Mouse (Mus musculus) embryonic facial prominence, embryonic 10.5 days (tissue): Measurements from ENCODE around the gene Psmf1. TPM values are rescaled to one million over a fixed set of nuclear protein-coding genes. Genes with fewer than 3 reads are reported as not detected.

ENCODE experiments used
- DNase-seq: peaks from one replicate; pipeline ENCODE4 v3.0.0-alpha.2; 2017; ENCODE audit warnings: low spot score
- H3K27ac ChIP-seq: fragments of 300-500 bp; sonication (generic); replicated peaks from 2 replicates; pipeline ENCODE4 v1.5.1; 2016; ENCODE audit warnings: mild to moderate bottlenecking
- H3K27me3 ChIP-seq: fragments of 300-500 bp; sonication (generic); replicated peaks from 2 replicates; pipeline ENCODE4 v1.6.1; 2016; ENCODE audit warnings: low read depth, mild to moderate bottlenecking; ENCODE audit not compliant: poor library complexity, severe bottlenecking
- H3K36me3 ChIP-seq: fragments of 300-500 bp; sonication (generic); replicated peaks from 2 replicates; pipeline ENCODE4 v1.6.1; 2016; ENCODE audit warnings: mild to moderate bottlenecking, moderate library complexity
- H3K4me1 ChIP-seq: fragments of 300-500 bp; sonication (generic); 2 replicates; pipeline ENCODE4 v1.6.1; 2016
- H3K4me3 ChIP-seq: fragments of 300-500 bp; sonication (generic); 2 replicates; pipeline ENCODE4 v1.5.1; 2016; ENCODE audit warnings: mild to moderate bottlenecking, moderate library complexity
- H3K9me3 ChIP-seq: fragments of 300-500 bp; sonication (generic); 2 replicates; pipeline ENCODE4 v1.6.1; 2016; ENCODE audit warnings: mild to moderate bottlenecking
- WGBS: fragments of 180-500 bp; shearing (Covaris S2); methylation state at CpG from one replicate; pipeline ENCODE4 v1.1.7; 2016; 5-methylcytosine and 5-hydroxymethylcytosine counted together
- polyA plus RNA-seq: library from polyadenylated mRNA; unstranded; fragments of >200 nt; fragmentation: Nextera tagmentation; extraction: Ambion mirVana; gene quantifications from 2 replicates; pipeline ENCODE4 v1.2.1, GENCODE M21; 2016

The Psmf1 gene
- 53.7 and 58.9 TPM in 2 replicates for polyA plus RNA-seq

DNA sequence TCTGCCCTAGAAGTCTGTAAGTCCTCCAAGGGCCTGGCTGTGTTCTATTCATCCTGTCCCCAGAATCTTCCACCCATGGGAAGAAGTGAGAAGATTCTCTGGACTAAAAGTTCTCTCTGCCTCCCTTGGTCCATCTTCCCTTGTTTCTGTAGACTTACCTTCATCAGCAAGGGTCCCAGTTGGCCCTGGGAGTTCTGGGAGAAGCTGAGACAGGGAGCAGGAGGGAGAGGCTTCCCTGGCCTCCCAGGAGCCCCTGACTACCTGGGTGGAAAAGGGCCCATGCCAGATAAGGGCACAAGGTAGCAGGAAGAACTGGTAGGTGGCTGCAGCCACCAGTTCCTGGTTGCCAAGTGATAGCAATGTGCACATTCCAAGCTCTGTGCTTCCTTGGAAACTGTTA is at the start of gene Psmf1:
TSS of gene Psmf1 (minus strand) at position 342 of the 400 bp plus-strand sequence.
- no peak for DNase-seq
- Histone ChIP-seq H3K27ac (no peak within 1 kb of the TSS), H3K4me1 (peaks cover 29% of the 10 kb centered on the region), H3K4me3 (no peak within 1 kb of the TSS), H3K9me3 (no peaks in the 10 kb centered on the region), H3K36me3 (no peaks in the 10 kb centered on the region), H3K27me3 (peaks cover 23% of the 10 kb centered on the region; the same call in 1 of the 2 replicates)

DNA sequence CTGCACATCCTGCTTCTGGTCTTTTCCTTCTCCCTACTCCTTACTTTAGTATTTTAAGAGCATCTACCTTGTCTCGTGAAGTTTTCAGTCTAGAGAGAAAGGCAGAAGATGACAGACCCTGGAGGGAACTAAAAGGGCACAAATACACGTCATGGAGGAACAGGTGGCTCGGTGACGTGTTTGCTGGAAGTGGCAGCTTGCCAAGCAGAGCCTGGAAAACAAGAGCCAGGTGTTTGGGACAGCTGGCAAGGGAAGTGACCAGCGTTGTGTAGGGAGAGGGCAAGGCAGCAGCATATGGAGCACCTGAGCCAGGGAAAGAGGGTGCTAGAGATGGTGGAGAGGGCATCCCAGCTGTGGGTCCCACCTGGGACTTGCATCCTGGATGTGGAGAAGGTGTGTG is 47.2 kb upstream of the Psmf1 start:
- Histone ChIP-seq H3K4me3 (no peak overlapping the region), H3K36me3 (no peaks in the 10 kb centered on the region), H3K4me1 (peaks cover 18% of the 10 kb centered on the region), H3K27ac (no peak overlapping the region), H3K9me3 (peaks cover 7% of the 10 kb centered on the region; the same call in 1 of the 2 replicates), H3K27me3 (peaks cover 15% of the 10 kb centered on the region; the same call in 1 of the 2 replicates)
- WGBS, result 63% methylated on average over 5 of the region's 5 CpGs
- no peak for DNase-seq

GRCm38 (mm10) chr2:151790169-151790568 is 46.2 kb upstream of the Psmf1 start:
- no peak overlapping the region for H3K4me3 ChIP-seq
- peak; percentile 61 for DNase-seq
- peaks cover 18% of the 10 kb centered on the region for H3K4me1 ChIP-seq
- no peak overlapping the region for H3K27ac ChIP-seq
- 48% methylated on average over 7 of the region's 7 CpGs for WGBS
- no peaks in the 10 kb centered on the region for H3K36me3 ChIP-seq
- peaks cover 7% of the 10 kb centered on the region; the same call in 1 of the 2 replicates for H3K9me3 ChIP-seq
- peaks cover 15% of the 10 kb centered on the region; the same call in 1 of the 2 replicates for H3K27me3 ChIP-seq

DNA sequence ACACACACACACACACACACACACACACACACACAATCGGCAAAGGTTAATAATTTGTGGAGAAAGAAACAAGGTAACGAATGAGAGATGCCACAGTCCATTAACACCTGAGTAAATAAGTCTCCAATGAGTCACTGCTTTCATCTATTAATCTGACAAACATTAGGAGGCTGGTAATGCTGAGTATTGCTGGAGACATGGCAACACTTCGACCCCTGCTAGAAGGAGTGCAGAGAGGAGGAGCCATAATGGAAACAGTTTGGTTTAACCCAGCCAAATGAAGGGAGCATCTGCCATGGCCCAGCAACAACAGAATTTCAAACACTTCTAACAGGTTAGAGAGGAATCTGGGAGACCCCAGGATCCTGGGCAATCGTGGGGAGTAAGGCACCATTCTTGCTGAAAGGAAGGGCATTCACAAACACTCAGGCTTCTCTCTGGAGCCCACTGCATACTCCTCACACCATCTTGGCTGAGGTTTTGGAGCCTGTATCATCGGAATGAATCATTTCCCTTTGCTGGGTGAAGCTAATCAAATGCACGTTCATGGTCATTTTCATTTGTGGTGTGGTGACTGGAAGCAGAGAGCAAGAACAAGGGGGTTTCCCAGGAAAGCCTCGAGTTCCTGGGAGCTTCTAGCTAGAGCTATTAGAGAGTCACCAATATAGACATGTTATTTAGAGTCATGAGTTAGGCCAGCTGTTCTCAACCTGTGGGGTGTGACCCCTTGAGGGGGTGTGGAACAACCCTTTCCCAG is 44.4 kb upstream of the Psmf1 start:
- no peaks in the 10 kb centered on the region for H3K9me3 ChIP-seq
- WGBS, result 79% methylated on average over 7 of the region's 7 CpGs
- H3K36me3 ChIP-seq, result no peaks in the 10 kb centered on the region
- no peak overlapping the region for H3K4me3 ChIP-seq
- peaks cover 15% of the 10 kb centered on the region; the same call in 1 of the 2 replicates for H3K27me3 ChIP-seq
- peaks cover 18% of the 10 kb centered on the region for H3K4me1 ChIP-seq
- DNase-seq, result no peak
- H3K27ac ChIP-seq, result no peak overlapping the region

DNA sequence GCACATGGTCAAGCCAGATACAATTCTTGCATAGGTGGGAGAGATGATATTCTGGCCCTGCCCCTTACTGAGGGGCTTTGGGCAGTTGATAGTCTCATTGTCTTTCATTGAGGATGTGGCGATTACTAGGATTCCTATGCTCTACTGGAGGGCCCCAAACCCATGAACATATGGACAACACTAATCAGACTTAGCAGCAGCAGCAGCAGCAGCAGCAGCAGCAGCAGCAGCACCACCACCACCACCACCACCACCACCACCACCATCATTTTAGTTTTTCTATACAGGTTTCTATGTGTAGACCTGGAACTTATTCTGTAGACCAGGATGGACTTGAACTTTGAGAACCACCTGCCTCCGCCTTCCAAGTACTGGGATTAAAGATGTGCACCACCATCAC is 39.5 kb upstream of the Psmf1 start:
- H3K4me3 ChIP-seq, result no peak overlapping the region
- DNase-seq, result no peak
- no peak overlapping the region for H3K27ac ChIP-seq
- H3K36me3 ChIP-seq, result no peaks in the 10 kb centered on the region
- H3K9me3 ChIP-seq, result no peaks in the 10 kb centered on the region
- H3K27me3 ChIP-seq, result no peaks in the 10 kb centered on the region
- 88% methylated on average over 2 of the region's 2 CpGs for WGBS
- no peaks in the 10 kb centered on the region for H3K4me1 ChIP-seq

- peaks cover 8% of the 10 kb centered on the region for H3K4me1 ChIP-seq
- no peak overlapping the region for H3K27ac ChIP-seq
- H3K9me3 ChIP-seq, result no peaks in the 10 kb centered on the region
- no peaks in the 10 kb centered on the region for H3K36me3 ChIP-seq
- DNase-seq, result no peak
- peaks cover 10% of the 10 kb centered on the region; the same call in 1 of the 2 replicates for H3K27me3 ChIP-seq
- H3K4me3 ChIP-seq, result no peak overlapping the region
- 90% methylated on average over 3 of the region's 3 CpGs for WGBS
Observed at GRCm38 (mm10) chr2:151777366-151777765, 33.4 kb upstream of the Psmf1 start.

DNA sequence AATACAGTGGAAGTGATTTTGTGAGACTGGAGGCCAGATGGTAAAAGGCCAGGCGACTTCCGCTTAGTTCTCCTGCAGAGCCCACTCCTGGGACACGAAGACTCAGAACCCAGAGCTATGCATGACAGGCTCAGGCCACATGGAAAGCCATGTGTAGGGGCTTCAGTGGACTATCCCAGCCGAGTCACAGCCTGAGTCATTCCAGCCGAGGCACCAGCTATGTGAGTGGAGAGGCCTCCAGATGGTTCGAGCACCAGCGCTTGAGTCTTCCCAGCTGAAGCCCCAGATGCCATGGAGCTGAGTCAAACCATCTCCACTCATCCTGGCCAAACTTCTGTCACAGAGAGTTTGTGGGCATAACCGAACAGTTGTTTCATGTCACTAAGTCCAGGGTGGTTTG is 29.5 kb upstream of the Psmf1 start:
- 90% methylated on average over 8 of the region's 8 CpGs for WGBS
- Histone ChIP-seq H3K36me3 (no peaks in the 10 kb centered on the region), H3K4me3 (no peak overlapping the region), H3K27ac (no peak overlapping the region), H3K9me3 (no peaks in the 10 kb centered on the region), H3K27me3 (peaks cover 10% of the 10 kb centered on the region; the same call in 1 of the 2 replicates), H3K4me1 (peaks cover 8% of the 10 kb centered on the region)
- DNase-seq, result no peak

DNA sequence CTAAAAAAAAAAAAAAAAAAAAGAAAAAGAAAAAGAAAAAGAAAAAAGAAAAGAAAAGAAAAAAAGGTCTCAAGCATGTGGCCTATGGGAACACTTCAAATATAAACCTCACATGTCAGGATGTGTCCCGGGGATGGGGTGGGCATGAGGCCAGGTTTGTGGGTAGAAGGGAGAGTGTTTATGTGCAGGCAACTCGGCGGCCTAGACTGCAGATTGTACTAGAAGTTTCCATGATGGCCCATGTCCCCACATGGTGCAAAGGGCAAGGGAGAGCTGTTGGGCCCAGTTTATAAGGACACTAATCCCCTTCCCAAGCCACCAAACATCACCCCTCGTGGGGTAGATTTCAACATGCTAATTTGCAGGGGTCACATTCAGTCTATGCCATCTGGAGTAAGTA is 28.2 kb upstream of the Psmf1 start:
- Histone ChIP-seq H3K4me1 (peaks cover 8% of the 10 kb centered on the region), H3K36me3 (no peaks in the 10 kb centered on the region), H3K27me3 (peaks cover 13% of the 10 kb centered on the region; the same call in 1 of the 2 replicates), H3K4me3 (no peak overlapping the region), H3K27ac (no peak overlapping the region), H3K9me3 (no peaks in the 10 kb centered on the region)
- DNase-seq, result no peak
- 90% methylated on average over 4 of the region's 4 CpGs for WGBS

GRCm38 (mm10) chr2:151764557-151764956 is 20.6 kb upstream of the Psmf1 start:
- Histone ChIP-seq H3K4me1 (peaks cover 5% of the 10 kb centered on the region; the same call in 1 of the 2 replicates), H3K27me3 (peaks cover 4% of the 10 kb centered on the region; the same call in 1 of the 2 replicates), H3K9me3 (0 out of 2 replicates have a peak, but pooled peaks cover 3% of the 10 kb centered on the region), H3K36me3 (no peaks in the 10 kb centered on the region), H3K4me3 (no peak overlapping the region), H3K27ac (no peak overlapping the region)
- no peak for DNase-seq
- WGBS, result 93% methylated on average over 2 of the region's 2 CpGs

- WGBS, result 30% methylated on average over 1 of the region's 1 CpGs
- DNase-seq, result no peak
- Histone ChIP-seq H3K27ac (no peak overlapping the region), H3K9me3 (0 out of 2 replicates have a peak, but pooled peaks cover 3% of the 10 kb centered on the region), H3K36me3 (no peaks in the 10 kb centered on the region), H3K27me3 (no peaks in the 10 kb centered on the region), H3K4me3 (no peak overlapping the region), H3K4me1 (peaks cover 20% of the 10 kb centered on the region)
Observed at GRCm38 (mm10) chr2:151758806-151759353, 14.9 kb upstream of the Psmf1 start.

- 53% methylated on average over 5 of the region's 5 CpGs for WGBS
- H3K27ac ChIP-seq, result peak overlapping the region; percentile 61
- no peak for DNase-seq
Observed at GRCm38 (mm10) chr2:151757451-151757850, 13.5 kb upstream of the Psmf1 start.

GRCm38 (mm10) chr2:151756277-151757061 is 12.5 kb upstream of the Psmf1 start:
- WGBS, result 48% methylated on average over 9 of the region's 9 CpGs
- peak; percentile 46 for DNase-seq
- H3K4me3 ChIP-seq, result no peak overlapping the region
- no peak overlapping the region for H3K27ac ChIP-seq
- peaks cover 20% of the 10 kb centered on the region for H3K4me1 ChIP-seq
- H3K27me3 ChIP-seq, result no peaks in the 10 kb centered on the region
- no peaks in the 10 kb centered on the region for H3K36me3 ChIP-seq
- H3K9me3 ChIP-seq, result 0 out of 2 replicates have a peak, but pooled peaks cover 3% of the 10 kb centered on the region

More at GRCm38 (mm10) chr2:151757451-151757850, 13.5 kb upstream of the Psmf1 start:
- H3K36me3 ChIP-seq, result no peaks in the 10 kb centered on the region
- H3K27me3 ChIP-seq, result no peaks in the 10 kb centered on the region
- H3K4me3 ChIP-seq, result no peak overlapping the region
- 0 out of 2 replicates have a peak, but pooled peaks cover 3% of the 10 kb centered on the region for H3K9me3 ChIP-seq
- peaks cover 20% of the 10 kb centered on the region for H3K4me1 ChIP-seq
